Mouse (Mus musculus) MEL (cell line): ENCODE data around the gene Gm48551. TPM values are rescaled to one million over a fixed set of nuclear protein-coding genes. Genes with fewer than 3 reads are reported as not detected.

ENCODE experiments used
- DNase-seq: peaks from one replicate; pipeline ENCODE4 v3.0.0; 2011; ENCODE audit warnings: low read depth, low spot score
- H3K27ac ChIP-seq: 2 replicates; pipeline ENCODE4 v1.5.1; 2012; ENCODE audit warnings: low read depth, mild to moderate bottlenecking, control low read depth, low read length, moderate library complexity; ENCODE audit not compliant: control insufficient read depth
- H3K27me3 ChIP-seq, 2 experiments: fragments of 150-350 bp in 1 of 2; sonication (generic) in 1 of 2; 2 replicates each; pipeline ENCODE4 v1.6.1; 2012; ENCODE audit warnings: low read length in 2 of 2, mild to moderate bottlenecking in 2 of 2, improper control_type of control experiment in 1 of 2, moderate library complexity in 1 of 2; ENCODE audit not compliant: insufficient read depth in 2 of 2, control insufficient read depth in 1 of 2
- H3K36me3 ChIP-seq, 2 experiments: 2 replicates each; pipeline ENCODE4 v1.6.1; 2012 to 2014; ENCODE audit warnings: low read length in 2 of 2, improper control_type of control experiment in 1 of 2, inconsistent platforms in 1 of 2, mild to moderate bottlenecking in 1 of 2; ENCODE audit not compliant: insufficient read depth in 2 of 2, control insufficient read depth in 1 of 2
- H3K4me1 ChIP-seq, 2 experiments: fragments of 150-350 bp in 1 of 2; sonication (generic) in 1 of 2; 2 replicates each; pipeline ENCODE4 v1.6.1; 2012; ENCODE audit warnings: low read length in 2 of 2, improper control_type of control experiment in 1 of 2, mild to moderate bottlenecking in 1 of 2; ENCODE audit not compliant: insufficient read depth in 2 of 2, control insufficient read depth in 1 of 2
- H3K4me3 ChIP-seq, 2 experiments: fragments of 150-350 bp in 1 of 2; sonication (generic) in 1 of 2; 2 replicates each; pipeline ENCODE4 v1.5.1; 2012; ENCODE audit warnings: low read depth in 2 of 2, low read length in 2 of 2, mild to moderate bottlenecking in 2 of 2, moderate library complexity in 2 of 2, control low read depth in 1 of 2, improper control_type of control experiment in 1 of 2; ENCODE audit not compliant: control insufficient read depth in 1 of 2, insufficient read depth in 1 of 2
- H3K79me2 ChIP-seq: 2 replicates; pipeline ENCODE4 v1.6.1; 2012; ENCODE audit warnings: mild to moderate bottlenecking, low read length, moderate library complexity; ENCODE audit not compliant: control insufficient read depth, poor library complexity, insufficient read depth
- H3K9ac ChIP-seq: 2 replicates; pipeline ENCODE4 v1.6.1; 2012; ENCODE audit warnings: low read depth, mild to moderate bottlenecking, control low read depth, low read length, moderate library complexity; ENCODE audit not compliant: control insufficient read depth, poor library complexity, severe bottlenecking
- H3K9me3 ChIP-seq: fragments of 150-350 bp; sonication (generic); replicated peaks from 2 replicates; pipeline ENCODE4 v1.6.1; 2012; ENCODE audit warnings: mild to moderate bottlenecking, low read length, improper control_type of control experiment, moderate library complexity; ENCODE audit not compliant: insufficient read depth
- E2F4 ChIP-seq: IDR thresholded peaks from 2 replicates; pipeline ENCODE4 v1.6.1; 2011; ENCODE audit warnings: low read depth, low read length, improper control_type of control experiment, borderline replicate concordance
- ELF1 ChIP-seq: IDR thresholded peaks from 2 replicates; pipeline ENCODE4 v1.6.1; 2014; ENCODE audit warnings: low read depth, mild to moderate bottlenecking, inconsistent platforms, low read length, improper control_type of control experiment, moderate library complexity
- EP300 ChIP-seq, 2 experiments: IDR thresholded peaks; 2 replicates each; pipeline ENCODE4 v1.6.1; 2011; ENCODE audit warnings: improper control_type of control experiment in 2 of 2, low read length in 2 of 2, low read depth in 1 of 2, mild to moderate bottlenecking in 1 of 2
- ETS1 ChIP-seq: IDR thresholded peaks from 2 replicates; pipeline ENCODE4 v1.6.1; 2012; ENCODE audit warnings: low read depth, mild to moderate bottlenecking, inconsistent platforms, low read length, improper control_type of control experiment, moderate library complexity
- GATA1 ChIP-seq: IDR thresholded peaks from 2 replicates; pipeline ENCODE4 v1.6.1; 2011; ENCODE audit warnings: low read depth, low read length, improper control_type of control experiment
- HCFC1 ChIP-seq: IDR thresholded peaks from 2 replicates; pipeline ENCODE4 v1.6.1; 2012; ENCODE audit warnings: low read depth, mild to moderate bottlenecking, inconsistent platforms, low read length, improper control_type of control experiment, moderate library complexity
- KAT2A ChIP-seq: conservative IDR thresholded peaks from 2 replicates; pipeline ENCODE4 v1.6.1; 2012; ENCODE audit warnings: low read depth, low read length, improper control_type of control experiment, inconsistent platforms
- MXI1 ChIP-seq: IDR thresholded peaks from 2 replicates; pipeline ENCODE4 v1.6.1; 2011; ENCODE audit warnings: mild to moderate bottlenecking, low read depth, low read length, improper control_type of control experiment
- NELFE ChIP-seq: IDR thresholded peaks from 2 replicates; pipeline ENCODE4 v1.6.1; 2011; ENCODE audit warnings: low read depth, low read length, improper control_type of control experiment
- NRF1 ChIP-seq: IDR thresholded peaks from 2 replicates; pipeline ENCODE4 v1.6.1; 2014; ENCODE audit warnings: low read depth, mild to moderate bottlenecking, inconsistent platforms, low read length, improper control_type of control experiment, moderate library complexity; ENCODE audit not compliant: poor library complexity, insufficient read depth, severe bottlenecking
- POLR2A ChIP-seq, 2 experiments: IDR thresholded peaks; 2 replicates each; pipeline ENCODE4 v1.6.1; 2011 to 2012; ENCODE audit warnings: low read length in 2 of 2, mild to moderate bottlenecking in 2 of 2, control low read depth in 1 of 2, improper control_type of control experiment in 1 of 2, low read depth in 1 of 2, moderate library complexity in 1 of 2; ENCODE audit not compliant: control insufficient read depth in 1 of 2, insufficient read depth in 1 of 2, poor library complexity in 1 of 2
- SIN3A ChIP-seq: IDR thresholded peaks from 2 replicates; pipeline ENCODE4 v1.6.1; 2012; ENCODE audit warnings: low read length, improper control_type of control experiment, inconsistent platforms
- SMC3 ChIP-seq: IDR thresholded peaks from 2 replicates; pipeline ENCODE4 v1.6.1; 2011; ENCODE audit warnings: low read depth, low read length, improper control_type of control experiment
- TAL1 ChIP-seq: IDR thresholded peaks from 2 replicates; pipeline ENCODE4 v1.6.1; 2012; ENCODE audit warnings: mild to moderate bottlenecking, inconsistent platforms, low read length, moderate library complexity, mixed read lengths
- TCF12 ChIP-seq: IDR thresholded peaks from 2 replicates; pipeline ENCODE4 v1.6.1; 2014; ENCODE audit warnings: low read depth, mild to moderate bottlenecking, inconsistent platforms, low read length, improper control_type of control experiment, moderate library complexity
- ZC3H11A ChIP-seq: IDR thresholded peaks from 2 replicates; pipeline ENCODE4 v1.6.1; 2012; ENCODE audit warnings: low read depth, mild to moderate bottlenecking, inconsistent platforms, low read length, improper control_type of control experiment
- ZKSCAN1 ChIP-seq: IDR thresholded peaks from 2 replicates; pipeline ENCODE4 v1.6.1; 2012; ENCODE audit warnings: low read depth, mild to moderate bottlenecking, inconsistent platforms, low read length, improper control_type of control experiment, moderate library complexity
- ZNF384 ChIP-seq: IDR thresholded peaks from 2 replicates; pipeline ENCODE4 v1.6.1; 2012; ENCODE audit warnings: low read depth, mild to moderate bottlenecking, inconsistent platforms, low read length, improper control_type of control experiment
- polyA plus RNA-seq, 2 experiments: library from polyadenylated mRNA; stranded (reverse) in 1 of 2; unstranded in 1 of 2; fragments of >175 nt in 1 of 2; fragments of >200 nt in 1 of 2; gene quantifications; 2 replicates each; pipeline versions ENCODE4 v1.2.1 to v1.2.4; 2012; ENCODE audit warnings: low replicate concordance in 2 of 2, low read depth in 1 of 2; ENCODE audit not compliant: insufficient read length in 2 of 2, insufficient read depth in 1 of 2, missing spikeins in 1 of 2
- total RNA-seq: library from RNA; depleted of rRNA; stranded (reverse); fragments of 300-350 nt; gene quantifications from 2 replicates; pipeline ENCODE4 v1.2.3, GENCODE M21; 2012

The Gm48551 gene
- total and polyA plus RNA-seq, 3 experiments, result 0.62 to 2.6 TPM; not detected in 1

DNA sequence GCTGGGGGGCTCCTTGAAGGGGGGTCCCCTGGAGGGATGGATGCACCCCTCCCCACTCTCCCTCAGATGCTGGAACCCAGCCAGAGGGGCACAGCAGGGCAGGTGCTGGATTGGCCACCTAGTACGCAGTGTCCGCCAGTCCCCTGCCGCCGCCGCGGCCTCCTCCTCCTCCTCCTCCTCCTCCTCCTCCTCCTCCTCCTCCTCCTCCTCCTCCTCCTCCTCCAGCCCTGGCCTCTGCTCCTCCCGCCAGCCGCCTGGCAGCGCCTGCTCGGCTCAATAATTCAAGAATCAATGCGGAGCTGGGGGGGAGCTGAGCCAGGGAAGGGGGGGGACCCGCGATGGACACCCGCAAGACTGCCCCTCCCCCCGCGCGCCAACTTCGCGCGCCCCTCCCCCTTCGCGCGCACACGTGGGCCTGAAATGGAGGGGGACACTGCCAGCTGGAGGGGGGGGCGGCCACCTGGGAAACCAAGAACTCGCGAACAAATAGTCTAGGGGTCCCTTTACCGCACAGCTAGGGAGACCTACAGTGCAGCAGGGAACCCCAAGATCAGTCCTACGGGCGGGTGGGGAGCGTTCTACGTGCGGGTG lies 41.9 kb downstream of the Gm48551 start:
- no peak for TF ChIP-seq ZC3H11A
- TF ChIP-seq POLR2A (IDR thresholded peaks at IDR 0.05; ENCODE audit: control insufficient read depth in 1 of 2, insufficient read depth in 1 of 2, low read depth in 1 of 2, low read length in 2 of 2, poor library complexity in 1 of 2), result no peak; a peak in 1 of 4 replicates
- TF ChIP-seq MXI1, result peak; percentile 62
- Histone ChIP-seq H3K9me3 (no peaks in the 10 kb centered on the region), H3K27ac (peak overlapping the region; percentile 11; the same call in 1 of the 2 replicates), H3K36me3 (peaks cover 0 to 3% of the 10 kb centered on the region in 2 experiments; a peak in 1 of 4 replicates), H3K79me2 (peaks cover 7% of the 10 kb centered on the region), H3K27me3 (no peaks in the 10 kb centered on the region), H3K4me3 (peak overlapping the region; percentile 66 to 91), H3K9ac (peak overlapping the region; percentile 81), H3K4me1 (peaks cover 0 to 9% of the 10 kb centered on the region in 2 experiments; a peak in 2 of 4 replicates)
- DNase-seq, result peak; percentile 50

DNA sequence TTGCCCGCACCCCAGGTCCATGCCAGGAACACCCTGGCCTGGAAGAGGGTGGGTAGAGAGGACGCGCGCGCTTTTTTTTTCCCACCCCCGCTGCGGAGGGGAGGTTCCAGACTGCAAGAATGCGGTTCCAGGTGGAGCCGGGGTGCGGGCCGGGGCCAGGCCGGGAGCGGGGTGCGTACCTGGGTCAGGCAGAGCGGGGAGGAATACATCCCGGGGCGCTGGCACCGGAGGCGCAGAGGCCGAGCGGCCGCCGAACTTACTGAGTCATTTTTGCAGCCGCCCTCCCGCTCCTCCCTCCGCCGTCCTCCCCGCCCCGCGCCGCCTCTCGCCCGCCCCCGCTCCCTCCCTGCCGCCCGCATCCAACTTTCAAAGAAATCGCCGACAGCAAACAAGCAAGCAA lies 42.6 kb downstream of the Gm48551 start:
- Histone ChIP-seq H3K9me3 (no peaks in the 10 kb centered on the region), H3K36me3 (peaks cover 0 to 3% of the 10 kb centered on the region in 2 experiments; a peak in 1 of 4 replicates), H3K9ac (peak overlapping the region; percentile 81), H3K27ac (peak overlapping the region; percentile 11), H3K27me3 (no peaks in the 10 kb centered on the region), H3K4me3 (peak overlapping the region; percentile 66 to 91), H3K4me1 (peaks cover 0 to 9% of the 10 kb centered on the region in 2 experiments; a peak in 2 of 4 replicates), H3K79me2 (peaks cover 7% of the 10 kb centered on the region)
- DNase-seq, result peak; percentile 64
- peak; percentile 46 for TF ChIP-seq NELFE
- peak; percentile 38; the same call in 1 of the 2 replicates for TF ChIP-seq HCFC1
- TF ChIP-seq POLR2A (IDR thresholded peaks at IDR 0.05; ENCODE audit: control insufficient read depth in 1 of 2, insufficient read depth in 1 of 2, low read depth in 1 of 2, low read length in 2 of 2, poor library complexity in 1 of 2), result peak; percentile 31 to 40; a peak in 1 of 4 replicates
- TF ChIP-seq GATA1, result no peak
- peak; percentile 64 for TF ChIP-seq ZNF384
- TF ChIP-seq NRF1, result 0 out of 2 replicates have a peak, but pooled peaks have one; percentile 10

DNA sequence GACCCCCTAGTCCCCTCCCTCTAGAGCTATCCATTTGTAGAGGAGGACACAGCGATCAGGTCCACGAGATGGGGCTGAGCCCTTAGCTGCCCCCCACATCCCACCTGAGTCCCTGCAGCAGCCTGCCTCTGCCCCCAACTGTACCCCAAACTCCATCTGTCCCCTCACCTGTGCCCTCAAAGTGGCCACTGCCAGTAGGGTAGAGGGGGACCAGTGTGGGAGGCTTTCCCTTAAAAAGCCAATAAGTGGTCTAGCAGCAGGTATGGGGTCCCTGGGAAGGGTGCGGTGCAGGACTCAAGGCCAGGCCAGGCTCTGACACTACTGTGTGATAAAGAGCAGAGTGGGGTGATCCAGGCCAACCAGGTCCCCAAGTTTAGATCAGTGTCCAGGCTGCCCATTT lies 43.1 kb downstream of the Gm48551 start:
- Histone ChIP-seq H3K79me2 (peaks cover 7% of the 10 kb centered on the region), H3K4me1 (peaks cover 0 to 12% of the 10 kb centered on the region in 2 experiments; a peak in 2 of 4 replicates), H3K27ac (no peak overlapping the region), H3K4me3 (peak overlapping the region; percentile 66 to 91), H3K27me3 (no peaks in the 10 kb centered on the region), H3K36me3 (peaks cover 0 to 3% of the 10 kb centered on the region in 2 experiments; a peak in 1 of 4 replicates), H3K9me3 (no peaks in the 10 kb centered on the region), H3K9ac (peak overlapping the region; percentile 53)
- TF ChIP-seq ZNF384 (no peak), EP300 (IDR thresholded peaks at IDR 0.05; ENCODE audit: low read depth in 1 of 2, low read length in 2 of 2) (no peak), ZKSCAN1 (no peak), TCF12 (no peak), TAL1 (no peak), NRF1 (no peak), E2F4 (no peak), ETS1 (no peak), SIN3A (no peak), SMC3 (no peak), ELF1 (no peak), KAT2A (no peak)
- no peak for DNase-seq
